Mouse (Mus musculus) E14TG2a.4 (cell line): ENCODE data around the gene Shkbp1.

Source experiments
- CTCF ChIP-seq: conservative IDR thresholded peaks from 2 replicates; pipeline ENCODE4 v1.5.1; 2014; ENCODE audit warnings: low read length
- POU5F1 ChIP-seq: IDR thresholded peaks from 2 replicates; pipeline ENCODE4 v1.6.1; 2014; ENCODE audit warnings: low read length, borderline replicate concordance

DNA sequence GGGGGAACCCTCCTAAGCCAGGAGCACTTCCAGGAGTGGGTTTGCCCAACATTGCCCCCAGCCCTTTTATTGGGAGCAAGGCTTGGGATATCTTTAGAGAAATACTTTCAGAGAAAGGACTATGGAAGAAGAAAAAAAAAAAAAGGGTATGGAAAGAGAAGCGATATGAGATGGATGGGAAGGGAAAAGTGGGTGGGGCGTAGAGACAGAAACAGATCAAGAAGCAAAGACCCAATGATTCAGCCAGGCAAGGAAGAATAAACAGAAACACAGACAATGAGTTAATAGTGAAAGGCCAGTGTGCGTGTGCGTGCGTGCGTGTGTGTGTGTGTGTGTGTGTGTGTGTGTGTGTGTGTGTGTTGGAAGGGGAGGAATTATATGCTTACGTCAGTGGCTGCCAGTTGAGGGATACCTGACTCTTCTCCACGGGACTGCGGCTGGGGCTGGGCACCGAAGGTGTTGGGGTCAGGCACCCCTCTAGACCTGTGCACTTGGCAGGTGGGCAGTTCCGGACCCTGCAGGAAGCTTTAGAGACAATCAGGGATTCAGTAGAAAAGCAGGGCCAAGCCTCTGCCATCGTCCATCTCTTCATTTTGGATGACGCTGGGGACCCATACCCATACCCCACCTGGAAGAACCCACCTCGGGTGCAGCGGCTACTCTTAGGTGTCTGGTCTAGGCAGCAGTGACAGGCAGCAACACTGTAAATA is 20.7 kb downstream of the Shkbp1 start:
- TF ChIP-seq CTCF (no peak), POU5F1 (no peak)
